Mouse (Mus musculus) cortical plate, adult 2 months (tissue): ENCODE measurements at regions not wholly inside any gene's neighbourhood (a gene's known extent, or its start where the extent isn't known, plus 50 kb on each side); places are given as distances from the start of the nearest gene placed in this dataset.

Source experiments
- CTCF ChIP-seq: fragments of 200-500 bp; IDR thresholded peaks from 2 replicates; pipeline ENCODE4 v1.5.1; 2011; ENCODE audit warnings: mild to moderate bottlenecking, control low read depth, low read length; ENCODE audit not compliant: insufficient read depth; ENCODE audit errors: extremely low read depth
- POLR2A ChIP-seq: fragments of 200-500 bp; IDR thresholded peaks from 2 replicates; pipeline ENCODE4 v1.6.1; 2011; ENCODE audit warnings: mild to moderate bottlenecking, low read length, control low read depth; ENCODE audit not compliant: insufficient read depth; ENCODE audit errors: extremely low read depth

GRCm38 (mm10) chr16:5393336-5393735 is 137.6 kb upstream of the Eef2kmt start:
- no peak for TF ChIP-seq POLR2A
- no peak for TF ChIP-seq CTCF
